11 mouse cellular contexts compared by ENCODE assay signal in genomic region chr8:127214748-127215433, GRCm38 (mm10).
A peak's percentile ranks its signal among the peaks of the same experiment; 100 is the strongest.
DNase-seq lines count a peak whose midpoint lies in the region; ATAC-seq lines count a peak whose summit lies in the region.
"Had no signal": no experiment of that assay in that cellular context is flagged by ENCODE, and none has a peak within 500 bp of the region (broad histone marks: within the 10 kb centered on the region; RNA-seq: fewer than 3 reads in every experiment).

No protein-coding gene starts in this region.

- peak; percentile 44; the same call in 1 of the 2 replicates for ATAC-seq in midbrain, embryonic 11.5 days (ENCODE audit: low FRiP score)
- ATAC-seq in forebrain, embryonic 11.5 days (replicated peaks; ENCODE audit: low FRiP score): peak; percentile 65
- ATAC-seq in limb, embryonic 11.5 days (ENCODE audit: insufficient number of reproducible peaks, low FRiP score, low TSS enrichment, low read depth): peak; percentile 67
- peak; percentile 84 for ATAC-seq in neural tube, embryonic 15.5 days (ENCODE audit: low FRiP score)
- no peak for ATAC-seq in frontal cortex, adult (ENCODE audit: low TSS enrichment)

- H3K4me1 ChIP-seq in midbrain, embryonic 11.5 days (ENCODE audit: control insufficient read depth, insufficient read depth, low read length): peaks cover 8% of the 10 kb centered on the region
- H3K4me1 ChIP-seq in midbrain, embryonic 10.5 days: peaks cover 21% of the 10 kb centered on the region
- peaks cover 4% of the 10 kb centered on the region; the same call in 1 of the 2 replicates for H3K4me1 ChIP-seq in forebrain, embryonic 11.5 days (replicated peaks; ENCODE audit: control insufficient read depth, insufficient read depth, low read length)
- H3K4me1 ChIP-seq in limb, embryonic 11.5 days (ENCODE audit: control insufficient read depth, insufficient read depth, low read length): peaks cover 28% of the 10 kb centered on the region
- peaks cover 35% of the 10 kb centered on the region for H3K4me1 ChIP-seq in neural tube, embryonic 15.5 days

- H3K36me3 ChIP-seq in midbrain, embryonic 11.5 days (ENCODE audit: control insufficient read depth, insufficient read depth, low read length): no peaks in the 10 kb centered on the region
- no peaks in the 10 kb centered on the region for H3K36me3 ChIP-seq in midbrain, embryonic 10.5 days
- no peaks in the 10 kb centered on the region for H3K36me3 ChIP-seq in forebrain, embryonic 11.5 days (ENCODE audit: control insufficient read depth, insufficient read depth, low read length)
- no peaks in the 10 kb centered on the region for H3K36me3 ChIP-seq in limb, embryonic 11.5 days (ENCODE audit: control insufficient read depth, insufficient read depth, low read length)
- no peaks in the 10 kb centered on the region for H3K36me3 ChIP-seq in neural tube, embryonic 15.5 days
- H3K36me3 ChIP-seq: heart, embryonic 13.5 days had no signal

- no peaks in the 10 kb centered on the region for H3K27me3 ChIP-seq in midbrain, embryonic 11.5 days (ENCODE audit: control insufficient read depth, insufficient read depth, low read length)
- H3K27me3 ChIP-seq in midbrain, embryonic 10.5 days (ENCODE audit: low read depth, poor library complexity, severe bottlenecking): no peaks in the 10 kb centered on the region
- no peaks in the 10 kb centered on the region for H3K27me3 ChIP-seq in forebrain, embryonic 11.5 days (ENCODE audit: control insufficient read depth, insufficient read depth, low read length)
- H3K27me3 ChIP-seq in limb, embryonic 11.5 days (ENCODE audit: control insufficient read depth, insufficient read depth, low read length): no peaks in the 10 kb centered on the region
- no peaks in the 10 kb centered on the region for H3K27me3 ChIP-seq in neural tube, embryonic 15.5 days (replicated peaks)
- H3K27me3 ChIP-seq: heart, embryonic 13.5 days had no signal

- no peak overlapping the region for H3K9ac ChIP-seq in midbrain, embryonic 11.5 days (ENCODE audit: low read length)
- H3K9ac ChIP-seq in forebrain, embryonic 11.5 days (ENCODE audit: low read length): no peak overlapping the region
- H3K9ac ChIP-seq in limb, embryonic 11.5 days (ENCODE audit: low read length): no peak overlapping the region
- H3K9ac ChIP-seq in neural tube, embryonic 15.5 days (replicated peaks): no peak overlapping the region
- H3K9ac ChIP-seq: heart, embryonic 13.5 days had no signal

- no peak overlapping the region for H3K4me2 ChIP-seq in midbrain, embryonic 11.5 days
- H3K4me2 ChIP-seq in forebrain, embryonic 11.5 days (ENCODE audit: low read depth, low read length, severe bottlenecking): no peak overlapping the region
- 0 out of 2 replicates have a peak overlapping the region, but pooled peaks have one; percentile 12 for H3K4me2 ChIP-seq in limb, embryonic 11.5 days (ENCODE audit: low read depth, severe bottlenecking)
- no peak overlapping the region; the same call in 1 of the 2 replicates for H3K4me2 ChIP-seq in neural tube, embryonic 15.5 days
- H3K4me2 ChIP-seq: heart, embryonic 13.5 days had no signal

- no peaks in the 10 kb centered on the region for H3K9me3 ChIP-seq in midbrain, embryonic 11.5 days (ENCODE audit: control insufficient read depth, low read length)
- no peaks in the 10 kb centered on the region for H3K9me3 ChIP-seq in midbrain, embryonic 10.5 days (replicated peaks)
- H3K9me3 ChIP-seq in forebrain, embryonic 11.5 days (ENCODE audit: control insufficient read depth, low read length): no peaks in the 10 kb centered on the region
- H3K9me3 ChIP-seq in limb, embryonic 11.5 days (ENCODE audit: control insufficient read depth, low read length): no peaks in the 10 kb centered on the region
- H3K9me3 ChIP-seq in neural tube, embryonic 15.5 days (replicated peaks): no peaks in the 10 kb centered on the region
- H3K9me3 ChIP-seq: heart, embryonic 13.5 days had no signal

- 86% methylated on average over 4 of the region's 4 CpGs for whole genome bisulfite sequencing in midbrain, embryonic 11.5 days
- WGBS in midbrain, embryonic 10.5 days: 90% methylated on average over 4 of the region's 4 CpGs
- 71% methylated on average over 4 of the region's 4 CpGs for WGBS in forebrain, embryonic 11.5 days
- 44% methylated on average over 4 of the region's 4 CpGs for WGBS in limb, embryonic 11.5 days
- WGBS in neural tube, embryonic 15.5 days: 35% methylated on average over 4 of the region's 4 CpGs

- H3K4me3 ChIP-seq in midbrain, embryonic 11.5 days (ENCODE audit: low read depth, low read length): no peak overlapping the region
- H3K4me3 ChIP-seq in midbrain, embryonic 10.5 days: no peak overlapping the region
- H3K4me3 ChIP-seq in forebrain, embryonic 11.5 days (ENCODE audit: low read depth, low read length): no peak overlapping the region
- no peak overlapping the region for H3K4me3 ChIP-seq in limb, embryonic 11.5 days (ENCODE audit: low read depth, low read length)
- H3K4me3 ChIP-seq in neural tube, embryonic 15.5 days (replicated peaks): no peak overlapping the region
- H3K4me3 ChIP-seq: heart, embryonic 13.5 days had no signal

- no peak for DNase-seq in midbrain, embryonic 11.5 days (ENCODE audit: low spot score, missing footprints)
- DNase-seq in midbrain, embryonic 10.5 days (ENCODE audit: low spot score): no peak
- no peak for DNase-seq in forebrain, embryonic 11.5 days (ENCODE audit: low spot score)
- DNase-seq in limb, embryonic 11.5 days (ENCODE audit: low spot score): no peak
- DNase-seq in adrenal gland, postnatal 4 days (ENCODE audit: low spot score in 2 of 2): no peak
- DNase-seq: embryo, embryonic 11 days; kidney, adult 18-20 months; lung, adult 2 months had no signal

- no peak overlapping the region; the same call in 1 of the 2 replicates for H3K27ac ChIP-seq in midbrain, embryonic 11.5 days (ENCODE audit: low read depth, low read length)
- no peak overlapping the region for H3K27ac ChIP-seq in midbrain, embryonic 10.5 days (replicated peaks)
- H3K27ac ChIP-seq in forebrain, embryonic 11.5 days (ENCODE audit: low read depth, low read length): peak overlapping the region; percentile 42
- peak overlapping the region; percentile 73 for H3K27ac ChIP-seq in limb, embryonic 11.5 days (replicated peaks; ENCODE audit: low read depth, low read length)
- peak overlapping the region; percentile 54 for H3K27ac ChIP-seq in neural tube, embryonic 15.5 days (replicated peaks)
- H3K27ac ChIP-seq: heart, embryonic 13.5 days had no signal

Comparison
In these comparisons a context has a peak if more than half of its experiments do, and no peak if none do; other contexts are left out.
1. H3K27ac ChIP-seq: peak in forebrain, embryonic 11.5 days (single experiment), limb, embryonic 11.5 days (single experiment) and neural tube, embryonic 15.5 days (single experiment); none in midbrain, embryonic 11.5 days (single experiment) and midbrain, embryonic 10.5 days (single experiment).